Mouse (Mus musculus) spleen, adult 2 months (tissue): Measurements from ENCODE around the gene Gxylt1. TPM values are rescaled to one million over a fixed set of nuclear protein-coding genes. Genes with fewer than 3 reads are reported as not detected.

ENCODE experiments used
- DNase-seq, 2 experiments: peaks; one replicate each; pipeline versions ENCODE4 v3.0.0 to v3.0.0-alpha.2; 2012 to 2021; ENCODE audit warnings: low spot score in 2 of 2, low read depth in 1 of 2
- H3K27ac ChIP-seq: fragments of 200-500 bp; 2 replicates; pipeline ENCODE4 v1.5.1; 2012; ENCODE audit warnings: low read length, inconsistent platforms; ENCODE audit not compliant: insufficient read depth
- H3K27me3 ChIP-seq: fragments of 200-500 bp; 2 replicates; pipeline ENCODE4 v1.6.1; 2012; ENCODE audit warnings: mild to moderate bottlenecking, moderate library complexity, low read length, inconsistent platforms; ENCODE audit not compliant: control insufficient read depth, insufficient read depth
- H3K36me3 ChIP-seq: fragments of 200-500 bp; 2 replicates; pipeline ENCODE4 v1.6.1; 2012; ENCODE audit warnings: mild to moderate bottlenecking, low read length, inconsistent platforms; ENCODE audit not compliant: control insufficient read depth, insufficient read depth
- H3K4me1 ChIP-seq: fragments of 200-500 bp; 2 replicates; pipeline ENCODE4 v1.6.1; 2011; ENCODE audit warnings: inconsistent platforms; ENCODE audit not compliant: control insufficient read depth, insufficient read depth, insufficient read length
- H3K4me3 ChIP-seq: fragments of 200-500 bp; 2 replicates; pipeline ENCODE4 v1.5.1; 2011; ENCODE audit warnings: mild to moderate bottlenecking, inconsistent platforms; ENCODE audit not compliant: insufficient read depth, insufficient read length; ENCODE audit errors: extremely low read depth
- CTCF ChIP-seq: fragments of 200-500 bp; IDR thresholded peaks from 2 replicates; pipeline ENCODE4 v1.5.1; 2011; ENCODE audit warnings: mild to moderate bottlenecking, inconsistent platforms; ENCODE audit not compliant: insufficient read depth, insufficient read length, insufficient replicate concordance; ENCODE audit errors: extremely low read depth
- POLR2A ChIP-seq: fragments of 200-500 bp; IDR thresholded peaks from 2 replicates; pipeline ENCODE4 v1.6.1; 2011; ENCODE audit warnings: low read depth, low read length, inconsistent platforms
- WGBS: fragments of 180-500 bp; shearing (Covaris S2); methylation state at CpG from one replicate; pipeline ENCODE4 v1.1.7; 2018; 5-methylcytosine and 5-hydroxymethylcytosine counted together
- polyA plus RNA-seq: library from polyadenylated mRNA; depleted of rRNA; stranded (reverse); fragments of >200 nt; gene quantifications from 2 replicates; pipeline ENCODE4 v1.2.3, GENCODE M21; 2012

Gene Gxylt1
- polyA plus RNA-seq, 1 experiment: 2.7 TPM

- Histone ChIP-seq H3K36me3 (peaks cover 2% of the 10 kb centered on the region; the same call in 1 of the 2 replicates), H3K4me1 (peaks cover 19% of the 10 kb centered on the region; the same call in 1 of the 2 replicates), H3K27ac (no peak overlapping the region), H3K27me3 (no peaks in the 10 kb centered on the region), H3K4me3 (no peak overlapping the region)
- TF ChIP-seq POLR2A: no peak
- no peak for TF ChIP-seq CTCF
- 96% methylated on average over 15 of the region's 15 CpGs for WGBS
- DNase-seq: no peak
Measured at GRCm38 (mm10) chr15:93285244-93285643, 10.3 kb upstream of the Gxylt1 start.

- no peak for DNase-seq
- H3K4me3 ChIP-seq: no peak overlapping the region
- H3K27me3 ChIP-seq: no peaks in the 10 kb centered on the region
- H3K36me3 ChIP-seq: no peaks in the 10 kb centered on the region
- 82% methylated on average over 6 of the region's 6 CpGs for whole genome bisulfite sequencing
- no peak overlapping the region for H3K27ac ChIP-seq
- TF ChIP-seq POLR2A (no peak), CTCF (no peak)
- peaks cover 19% of the 10 kb centered on the region; the same call in 1 of the 2 replicates for H3K4me1 ChIP-seq
Measured at GRCm38 (mm10) chr15:93284326-93284725, 9.3 kb upstream of the Gxylt1 start.

GRCm38 (mm10) chr15:93283349-93283748 lies 8.4 kb upstream of the Gxylt1 start:
- Histone ChIP-seq H3K4me3 (no peak overlapping the region), H3K27ac (no peak overlapping the region), H3K27me3 (no peaks in the 10 kb centered on the region), H3K36me3 (no peaks in the 10 kb centered on the region), H3K4me1 (peaks cover 16% of the 10 kb centered on the region; the same call in 1 of the 2 replicates)
- DNase-seq: no peak
- 84% methylated on average over 11 of the region's 11 CpGs for WGBS
- TF ChIP-seq POLR2A (no peak), CTCF (peak; percentile 5; the same call in 1 of the 2 replicates)

- Histone ChIP-seq H3K27me3 (no peaks in the 10 kb centered on the region), H3K36me3 (no peaks in the 10 kb centered on the region), H3K27ac (no peak overlapping the region), H3K4me3 (peak overlapping the region; percentile 81; the same call in 1 of the 2 replicates), H3K4me1 (peaks cover 9% of the 10 kb centered on the region; the same call in 1 of the 2 replicates)
- TF ChIP-seq CTCF (no peak), POLR2A (no peak)
- WGBS: 17% methylated on average over 14 of the region's 14 CpGs
- DNase-seq: no peak
Measured at GRCm38 (mm10) chr15:93276276-93276675, 1.3 kb upstream of the Gxylt1 start.

GRCm38 (mm10) chr15:93275623-93276022 lies 644 bp upstream of the Gxylt1 start:
- DNase-seq: no peak
- TF ChIP-seq POLR2A (no peak), CTCF (no peak)
- H3K4me1 ChIP-seq: peaks cover 10% of the 10 kb centered on the region; the same call in 1 of the 2 replicates
- H3K27ac ChIP-seq: peak overlapping the region; percentile 88
- H3K36me3 ChIP-seq: no peaks in the 10 kb centered on the region
- no peaks in the 10 kb centered on the region for H3K27me3 ChIP-seq
- under 1% methylated on average over 21 of the region's 21 CpGs for WGBS
- peak overlapping the region; percentile 81 for H3K4me3 ChIP-seq

- Histone ChIP-seq H3K4me1 (peaks cover 13% of the 10 kb centered on the region; the same call in 1 of the 2 replicates), H3K27ac (peak overlapping the region; percentile 71; the same call in 1 of the 2 replicates), H3K4me3 (peak overlapping the region; percentile 82), H3K27me3 (no peaks in the 10 kb centered on the region), H3K36me3 (no peaks in the 10 kb centered on the region)
- 49% methylated on average over 19 of the region's 19 CpGs for WGBS
- no peak for DNase-seq
- TF ChIP-seq CTCF (no peak), POLR2A (no peak)
Measured at GRCm38 (mm10) chr15:93273788-93274678, 946 bp downstream of the Gxylt1 start.
